Mouse (Mus musculus) left cerebral cortex, adult 2 months (tissue): ENCODE results near the gene Pclaf. TPM values are rescaled to one million over a fixed set of nuclear protein-coding genes. Genes with fewer than 3 reads are reported as not detected.
A peak's percentile ranks its signal among the peaks of the same experiment; 100 is the strongest.

ENCODE experiments used
- DNase-seq, 2 experiments: peaks; one replicate each; pipeline ENCODE4 v3.0.0; 2021 to 2022; ENCODE audit warnings: low spot score in 2 of 2, mixed read lengths in 1 of 2; ENCODE audit errors: extremely low spot score in 1 of 2
- H3K27ac ChIP-seq: fragments of 200-600 bp; 2 replicates; pipeline ENCODE4 v1.8.1; 2022
- H3K4me3 ChIP-seq: fragments of 200-600 bp; 2 replicates; pipeline ENCODE4 v1.8.1; 2022
- CTCF ChIP-seq: fragments of 200-600 bp; IDR thresholded peaks from 2 replicates; pipeline ENCODE4 v1.8.1; 2022; ENCODE audit warnings: antibody characterized with exemption, mild to moderate bottlenecking, moderate library complexity
- intact Hi-C: fragments of 180-260 bp; cut with DNase I; formaldehyde crosslinking; loops from one replicate; pipeline ENCODE4 v1.15.1; 2025
- total RNA-seq, 2 experiments: library from RNA; stranded (reverse); gene quantifications; 2 replicates each; pipeline ENCODE4 v1.2.3; 2021

The Pclaf gene
- total RNA-seq, 2 experiments from 2014 or later: not detected

DNA sequence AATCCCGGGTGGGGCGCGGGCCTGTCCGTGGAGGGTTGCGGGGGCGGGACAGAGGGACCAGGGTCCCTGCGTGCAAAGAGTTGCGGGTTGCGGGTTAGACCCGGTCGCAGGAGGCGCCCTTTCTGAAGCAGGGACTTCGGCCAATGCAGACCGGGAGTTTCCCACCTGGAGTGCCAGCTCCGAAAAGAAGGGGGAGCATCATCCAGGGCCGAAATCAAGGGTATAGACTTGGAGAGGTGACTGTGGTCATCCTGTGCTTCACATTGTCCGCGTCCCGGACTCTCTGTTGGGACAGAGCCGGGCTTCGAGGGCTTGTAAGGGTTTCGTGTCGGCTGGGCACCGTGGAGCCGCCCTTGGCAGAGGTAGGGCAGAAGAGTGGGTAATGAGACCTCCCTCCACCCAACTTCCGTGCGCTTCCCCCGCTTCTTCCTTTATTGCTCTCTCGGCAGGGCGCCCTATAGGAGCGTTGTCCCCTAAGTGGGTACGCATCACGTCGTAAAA lies 19.3 kb downstream of the Pclaf start:
- Histone ChIP-seq H3K4me3 (peak overlapping the region; percentile 85), H3K27ac (peak overlapping the region; percentile 88)
- intact Hi-C loops: loop anchor here (2.0 kb wide), 3 partner anchors 25 to 215 kb away; partner anchors contain the start of gene Ppib
- TF ChIP-seq CTCF: peak; percentile 3
- DNase-seq: peak in 1 of 2 experiments; percentile 51

DNA sequence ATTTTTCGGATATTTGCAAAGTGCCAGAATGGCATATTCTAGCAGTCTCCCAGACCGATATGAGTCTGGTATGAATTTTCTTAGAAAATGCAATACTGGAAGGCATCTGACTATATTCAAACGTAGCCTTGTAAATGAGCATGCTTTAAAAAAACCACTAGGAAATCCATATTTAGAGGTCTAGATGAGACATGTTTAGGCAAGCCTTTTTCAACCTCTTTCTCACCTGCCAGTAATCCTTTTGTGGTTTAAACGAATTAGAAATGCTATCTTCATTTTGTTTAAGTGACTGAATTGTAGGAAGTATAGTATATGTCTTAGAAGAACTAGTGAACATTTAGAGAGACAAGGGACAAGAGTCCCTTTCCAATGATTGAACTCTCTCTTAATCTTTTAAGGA lies 19.8 kb downstream of the Pclaf start:
- intact Hi-C loops: loop anchor here (2.0 kb wide), 3 partner anchors 25 to 215 kb away; partner anchors contain the start of gene Ppib
- TF ChIP-seq CTCF: no peak
- H3K4me3 ChIP-seq: peak overlapping the region; percentile 85
- DNase-seq: no peak
- peak overlapping the region; percentile 88 for H3K27ac ChIP-seq

DNA sequence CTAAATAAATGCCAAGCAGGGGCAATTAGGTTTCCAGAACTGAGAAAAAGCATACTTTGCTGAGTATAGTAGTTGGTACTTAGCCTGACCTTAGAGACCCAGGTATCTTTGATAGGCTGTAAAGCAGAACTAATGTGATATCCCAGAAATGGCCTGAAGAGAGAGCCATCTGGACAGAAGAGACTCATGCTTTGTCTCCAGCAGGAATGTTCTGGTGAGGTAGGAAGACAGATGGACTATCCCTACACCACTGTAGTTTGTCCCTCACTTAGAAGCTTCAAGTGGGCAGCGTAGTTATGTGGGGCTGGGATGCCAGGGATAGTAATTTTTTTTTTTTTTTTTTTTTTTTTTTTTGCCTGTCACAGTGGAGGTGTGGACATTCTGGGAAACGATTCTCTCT lies 23.9 kb downstream of the Pclaf start:
- H3K4me3 ChIP-seq: no peak overlapping the region
- DNase-seq: no peak
- TF ChIP-seq CTCF: no peak; the same call in none of the 2 replicates
- intact Hi-C loops: no loop called here
- no peak overlapping the region for H3K27ac ChIP-seq

DNA sequence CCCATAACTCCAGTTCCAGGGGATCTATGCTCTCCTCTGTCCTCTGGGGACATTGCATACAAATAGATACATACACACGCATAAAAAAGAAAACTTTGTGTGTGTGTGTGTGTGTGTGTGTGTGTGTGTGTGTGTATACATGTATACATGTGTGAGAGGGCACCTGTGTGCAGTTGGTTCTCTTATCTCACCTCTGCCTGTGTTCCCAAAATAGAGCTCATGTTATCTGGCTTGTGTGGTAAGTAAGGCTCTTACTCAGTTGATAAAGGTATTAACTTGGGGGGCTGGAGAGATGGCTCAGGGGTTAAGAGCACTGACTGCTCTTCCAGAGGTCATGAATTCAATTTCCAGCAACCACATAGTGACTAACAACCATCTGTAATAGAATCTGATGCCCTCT lies 27.0 kb downstream of the Pclaf start:
- no peak overlapping the region for H3K27ac ChIP-seq
- no peak overlapping the region for H3K4me3 ChIP-seq
- DNase-seq: no peak
- intact Hi-C loops: no loop called here
- no peak for TF ChIP-seq CTCF

DNA sequence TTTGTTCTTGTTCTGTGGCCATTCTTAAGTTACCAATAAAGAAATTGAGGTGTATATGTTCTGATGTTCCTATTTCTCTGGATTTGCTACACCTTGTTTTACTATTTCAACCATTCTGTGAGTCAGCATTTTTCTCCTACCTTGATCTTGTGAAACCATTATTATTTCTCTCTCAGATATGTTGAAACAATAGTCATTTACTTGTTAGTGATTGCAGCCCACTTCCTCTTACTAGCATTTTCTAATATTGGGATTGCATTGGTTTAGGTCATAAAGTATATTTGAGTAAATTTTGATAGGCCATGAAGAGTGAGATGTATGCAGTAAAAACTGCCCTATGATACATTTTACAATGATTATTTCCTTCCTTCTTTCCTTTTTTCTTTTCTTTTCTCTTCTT lies 38.4 kb downstream of the Pclaf start:
- H3K27ac ChIP-seq: no peak overlapping the region
- intact Hi-C loops: no loop called here
- no peak for TF ChIP-seq CTCF
- DNase-seq: no peak
- H3K4me3 ChIP-seq: no peak overlapping the region

DNA sequence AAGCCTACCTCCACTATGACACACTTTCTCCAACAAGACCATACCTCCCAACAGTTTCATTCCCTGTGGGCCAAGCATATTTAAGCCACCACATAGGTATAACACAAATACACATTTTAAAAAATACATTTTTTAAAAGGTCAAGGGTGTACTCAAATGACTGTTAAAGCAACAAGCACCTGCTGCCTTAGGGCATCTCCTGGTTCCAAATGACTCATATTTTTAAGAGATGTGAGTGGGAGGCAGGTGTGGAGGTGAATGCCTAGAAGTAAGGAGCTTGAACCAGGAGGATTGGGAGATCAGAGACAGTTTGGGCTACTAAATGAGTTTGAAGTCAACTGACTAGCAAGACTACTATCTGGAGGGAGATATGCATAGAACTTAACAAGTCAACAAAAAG lies 39.8 kb downstream of the Pclaf start:
- H3K27ac ChIP-seq: no peak overlapping the region
- no peak for DNase-seq
- no peak overlapping the region for H3K4me3 ChIP-seq
- intact Hi-C loops: no loop called here
- no peak for TF ChIP-seq CTCF

DNA sequence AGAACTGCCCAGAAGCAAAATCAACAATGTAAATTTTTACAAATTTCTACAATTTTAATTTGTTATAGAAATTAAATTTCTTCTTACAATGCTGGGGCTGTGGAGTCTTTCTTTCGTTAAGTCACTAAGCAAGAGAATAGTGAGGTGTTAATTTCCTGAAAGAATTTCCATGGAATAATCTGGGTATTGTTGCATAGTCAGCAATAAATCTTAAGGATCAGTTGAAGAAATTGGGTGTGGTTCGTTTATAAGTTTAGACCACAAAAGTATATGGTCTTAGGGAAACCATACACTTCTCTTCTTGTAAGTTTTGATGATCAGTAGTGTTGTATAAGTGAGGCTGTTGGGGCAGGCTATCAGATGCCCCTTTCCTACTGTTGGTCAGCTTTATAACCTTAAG lies 47.5 kb downstream of the Pclaf start:
- no peak for TF ChIP-seq CTCF
- intact Hi-C loops: no loop called here
- Histone ChIP-seq H3K4me3 (no peak overlapping the region), H3K27ac (no peak overlapping the region)
- no peak for DNase-seq

DNA sequence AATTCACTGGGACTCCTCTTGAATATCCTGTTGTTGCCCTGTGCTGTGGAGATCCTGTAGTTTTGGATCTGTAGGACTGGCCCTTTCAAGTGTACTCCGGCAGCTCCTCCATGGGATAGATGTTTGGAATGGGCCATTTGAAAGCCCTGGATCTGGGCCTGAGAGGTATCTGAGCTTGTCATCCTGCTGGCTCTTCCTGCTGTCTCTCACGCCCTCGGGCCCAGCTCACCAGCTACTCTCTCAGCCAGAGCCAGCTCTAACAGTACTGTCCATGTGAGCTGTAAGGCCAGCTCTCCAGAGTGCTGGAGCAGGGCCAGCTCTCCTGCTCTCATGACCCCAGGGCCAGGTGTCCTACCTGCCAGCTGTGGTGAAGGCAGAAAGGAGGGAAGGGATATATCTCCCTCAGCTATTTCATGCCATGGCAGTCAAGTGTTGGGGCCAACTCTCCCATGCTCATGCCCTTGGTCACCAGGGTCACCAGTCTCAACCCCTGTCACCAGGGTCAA lies 61.1 kb downstream of the Pclaf start:
- intact Hi-C loops: no loop called here
- DNase-seq: no peak
- no peak overlapping the region for H3K4me3 ChIP-seq
- TF ChIP-seq CTCF: no peak
- no peak overlapping the region for H3K27ac ChIP-seq

Other genes starting within 250 kb of the Pclaf start
- 100 to 1,000 TPM; 218 to 230 TPM for gene Oaz2, start 222.2 kb upstream of the Pclaf start, total RNA-seq
- 10 to 100 TPM; 48.5 to 49.1 TPM for gene Zfp609, start 62.7 kb upstream of the Pclaf start, total RNA-seq
- 10 to 100 TPM; 34.3 to 36.6 TPM for gene Trip4, start 18.6 kb downstream of the Pclaf start, total RNA-seq
- 10 to 100 TPM; 42.3 to 47.1 TPM for gene Csnk1g1, start 18.7 kb downstream of the Pclaf start, total RNA-seq
- gene Ppib, start 170.0 kb downstream of the Pclaf start, total RNA-seq: 100 to 1,000 TPM; 161 to 170 TPM
- gene Snx22, start 179.5 kb downstream of the Pclaf start, total RNA-seq: 1 to 10 TPM; 3.5 to 3.9 TPM
- gene Snx1, start 236.3 kb downstream of the Pclaf start, total RNA-seq: 10 to 100 TPM; 71.8 to 74.8 TPM
- gene Ciao2a, start 236.4 kb downstream of the Pclaf start, total RNA-seq: 10 to 100 TPM; 27.6 to 28.7 TPM